Mouse (Mus musculus) heart, adult 2 months (tissue): ENCODE results near the gene Rtf1.

Source experiments
- CTCF ChIP-seq: fragments of 200-600 bp; IDR thresholded peaks from 2 replicates; pipeline ENCODE4 v1.8.1; 2022; ENCODE audit warnings: antibody characterized with exemption, mild to moderate bottlenecking, moderate library complexity
- EP300 ChIP-seq: fragments of 200-500 bp; IDR thresholded peaks from 2 replicates; pipeline ENCODE4 v1.6.1; 2011; ENCODE audit warnings: low read depth, low read length, control low read depth; ENCODE audit not compliant: insufficient read depth
- POLR2A ChIP-seq: fragments of 200-500 bp; IDR thresholded peaks from 2 replicates; pipeline ENCODE4 v1.6.1; 2011; ENCODE audit warnings: mild to moderate bottlenecking, low read depth, low read length, control low read depth; ENCODE audit not compliant: insufficient read depth

DNA sequence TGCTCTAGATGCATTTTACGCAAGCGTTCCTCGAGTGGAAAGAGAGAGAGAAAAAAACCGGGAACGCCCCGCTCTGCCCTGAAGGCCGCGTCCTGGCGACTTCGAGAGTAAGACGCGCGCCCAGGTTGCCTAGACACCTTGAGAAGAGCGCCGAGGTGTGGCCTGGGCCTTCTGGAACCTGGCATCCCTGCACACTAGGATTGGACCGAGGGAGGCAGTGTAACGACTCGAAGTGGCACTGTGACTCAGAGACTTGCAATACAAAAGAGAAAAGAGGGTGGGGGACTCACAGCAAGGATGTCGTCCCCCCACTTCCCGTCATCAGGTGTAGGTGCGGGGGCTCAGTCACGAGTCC, 68.9 kb downstream of the Rtf1 start:
- TF ChIP-seq EP300 (no peak), POLR2A (no peak), CTCF (no peak)
